Comparison of ENCODE assay signal across 8 mouse cellular contexts in the genomic region with DNA sequence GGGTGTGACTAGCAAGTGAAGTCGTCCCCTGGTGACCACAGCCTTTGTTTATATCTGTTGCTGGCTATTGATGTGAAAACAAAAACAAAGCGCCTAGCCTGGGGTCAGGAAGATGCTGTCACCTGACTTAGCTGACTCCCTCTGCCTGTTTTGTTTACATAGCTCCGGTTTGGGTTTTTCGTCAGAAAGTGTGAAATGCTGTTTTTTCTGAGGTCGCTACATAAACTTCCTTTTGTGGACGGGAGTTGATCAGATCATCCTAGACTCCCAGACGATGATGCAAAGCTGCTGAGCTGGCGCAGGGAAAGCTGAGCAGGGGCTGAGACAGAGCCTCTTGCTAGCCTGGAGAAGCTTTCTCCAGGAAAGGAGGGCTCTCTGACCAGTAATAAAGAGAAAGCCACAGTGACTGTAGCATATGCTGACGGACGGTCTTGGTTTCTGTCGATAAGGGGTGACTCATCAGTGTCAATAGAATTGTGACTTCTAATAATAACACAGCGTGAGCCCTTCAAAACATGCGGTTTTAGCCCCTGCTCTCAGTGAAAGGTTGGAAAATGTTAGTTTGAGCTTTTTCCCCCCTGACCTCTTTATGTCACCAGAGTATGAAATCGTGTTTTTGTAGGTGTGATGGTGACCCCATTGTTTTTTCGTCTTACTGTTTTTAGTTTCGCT. TPM values are rescaled to one million over a fixed set of nuclear protein-coding genes. Genes with fewer than 3 reads are reported as not detected.
A peak's percentile ranks its signal among the peaks of the same experiment; 100 is the strongest.
DNase-seq lines count a peak whose midpoint lies in the region; TF ChIP-seq lines count a peak whose summit lies in the region.

No protein-coding gene starts in this region.

- TF ChIP-seq POLR2A in spleen, adult 2 months (IDR thresholded peaks at IDR 0.05; ENCODE audit: low read depth, low read length): no peak

- peak in 1 of 2 experiments; percentile 72 for DNase-seq in spleen, adult 2 months (ENCODE audit: low read depth in 1 of 2, low spot score in 2 of 2)
- DNase-seq in spleen, postnatal 14 days (ENCODE audit: low spot score in 2 of 2): no peak
- DNase-seq in c-Kit-positive CD71-negative TER-119-negative erythroid progenitor cells, embryonic 14.5 days (ENCODE audit: low read depth): peak; percentile 53
- peak; percentile 53 for DNase-seq in heart, adult 8-10 months (ENCODE audit: low spot score)
- peak; percentile 69 for DNase-seq in kidney, adult 9 months
- DNase-seq in lung, postnatal 10 days: peak; percentile 81
- DNase-seq in ovary, postnatal 14 days (ENCODE audit: low spot score): peak; percentile 15
- no peak for DNase-seq in right cerebral cortex, postnatal 36 days (ENCODE audit: low spot score in 2 of 2)

- peaks cover 25% of the 10 kb centered on the region; the same call in 1 of the 2 replicates for H3K4me1 ChIP-seq in spleen, adult 2 months (ENCODE audit: control insufficient read depth, insufficient read depth, insufficient read length)

- TF ChIP-seq CTCF in spleen, adult 2 months (IDR thresholded peaks at IDR 0.05; ENCODE audit: extremely low read depth, insufficient read depth, insufficient read length, insufficient replicate concordance): no peak

- no peaks in the 10 kb centered on the region for H3K36me3 ChIP-seq in spleen, adult 2 months (ENCODE audit: control insufficient read depth, insufficient read depth, low read length)

- no peaks in the 10 kb centered on the region for H3K27me3 ChIP-seq in spleen, adult 2 months (ENCODE audit: control insufficient read depth, insufficient read depth, low read length)

- peak overlapping the region; percentile 58 for H3K4me3 ChIP-seq in spleen, adult 2 months (ENCODE audit: extremely low read depth, insufficient read depth, insufficient read length)

- 2% methylated on average over 16 of the region's 16 CpGs for WGBS in spleen, adult 2 months

- H3K27ac ChIP-seq in spleen, adult 2 months (ENCODE audit: insufficient read depth, low read length): peak overlapping the region; percentile 94

RNA-seq across cellular contexts. Expression of a gene that starts 11.9 kb away (rescaled TPM):
- 14.1 and 16.5 TPM in 2 replicates for polyA plus RNA-seq in spleen, adult 2 months (2012; rRNA removed)
- 1 to 10 TPM; 2.4 to 6.9 (median 4.2) TPM for total RNA-seq in heart, adult 8-10 months (2022)

Comparison
In these comparisons a context has a peak if more than half of its experiments do, and no peak if none do; other contexts are left out.
1. DNase-seq: peak in c-Kit-positive CD71-negative TER-119-negative erythroid progenitor cells, embryonic 14.5 days (single experiment), heart, adult 8-10 months (single experiment), kidney, adult 9 months (single experiment), lung, postnatal 10 days (single experiment) and ovary, postnatal 14 days (single experiment); none in spleen, postnatal 14 days (0 of 2) and right cerebral cortex, postnatal 36 days (0 of 2).